Mouse (Mus musculus): ENCODE measurements around the gene Mcm9.
A peak's percentile ranks its signal among the peaks of the same experiment; 100 is the strongest.

Mcm9 gene

GRCm38 (mm10) chr10:53568531-53568930 is 61.7 kb downstream of the Mcm9 start:
- DNase-seq, result no peak

- DNase-seq, result no peak
Observed at GRCm38 (mm10) chr10:53565538-53565937, 64.7 kb downstream of the Mcm9 start.

- no peak for DNase-seq
Observed at GRCm38 (mm10) chr10:53562001-53562400, 68.2 kb downstream of the Mcm9 start.

- no peak for DNase-seq
Observed at GRCm38 (mm10) chr10:53537596-53537995, 92.6 kb downstream of the Mcm9 start.

GRCm38 (mm10) chr10:53532297-53532696 is 97.9 kb downstream of the Mcm9 start:
- DNase-seq, result no peak

GRCm38 (mm10) chr10:53527838-53528773 is 102.1 kb downstream of the Mcm9 start:
- DNase-seq, result peak; percentile 63

- DNase-seq, result no peak
Observed at GRCm38 (mm10) chr10:53527344-53527743, 102.9 kb downstream of the Mcm9 start.

- DNase-seq, result no peak
Observed at GRCm38 (mm10) chr10:53526350-53526749, 103.9 kb downstream of the Mcm9 start.

- no peak for DNase-seq
Observed at GRCm38 (mm10) chr10:53525265-53525976, 104.8 kb downstream of the Mcm9 start.

- DNase-seq, result no peak
Observed at GRCm38 (mm10) chr10:53519068-53519954, 110.9 kb downstream of the Mcm9 start.

- DNase-seq, result no peak
Observed at GRCm38 (mm10) chr10:53518599-53518913, 111.7 kb downstream of the Mcm9 start.

- DNase-seq, result no peak
Observed at GRCm38 (mm10) chr10:53517770-53518598, 112.3 kb downstream of the Mcm9 start.

GRCm38 (mm10) chr10:53512491-53512890 is 117.7 kb downstream of the Mcm9 start:
- DNase-seq, result no peak

GRCm38 (mm10) chr10:53509158-53509773 is 121.0 kb downstream of the Mcm9 start:
- DNase-seq, result peak; percentile 25

GRCm38 (mm10) chr10:53508676-53509075 is 121.6 kb downstream of the Mcm9 start:
- DNase-seq, result no peak

GRCm38 (mm10) chr10:53505526-53505925 is 124.7 kb downstream of the Mcm9 start:
- no peak for DNase-seq

- no peak for DNase-seq
Observed at GRCm38 (mm10) chr10:53505069-53505468, 125.2 kb downstream of the Mcm9 start.

GRCm38 (mm10) chr10:53502875-53503816 is 127.1 kb downstream of the Mcm9 start:
- DNase-seq, result no peak

- DNase-seq, result no peak
Observed at GRCm38 (mm10) chr10:53502471-53502870, 127.8 kb downstream of the Mcm9 start.

- peak; percentile 39 for DNase-seq
Observed at GRCm38 (mm10) chr10:53499518-53499917, 130.7 kb downstream of the Mcm9 start.
